In genomic region chr5:139282191-139282590, GRCm38 (mm10) we compare ENCODE assay signal across 8 mouse cellular contexts. TPM values are rescaled to one million over a fixed set of nuclear protein-coding genes. Genes with fewer than 3 reads are reported as not detected.
DNase-seq lines count a peak whose midpoint lies in the region; ATAC-seq and TF ChIP-seq lines count a peak whose summit lies in the region.

No protein-coding gene starts in this region.

- no peak overlapping the region for H3K4me3 ChIP-seq in heart, embryonic 15.5 days
- no peak overlapping the region for H3K4me3 ChIP-seq in liver, embryonic 15.5 days (replicated peaks)
- H3K4me3 ChIP-seq in neural tube, embryonic 13.5 days, result no peak overlapping the region
- H3K4me3 ChIP-seq in stomach, postnatal 0 days (ENCODE audit: low read depth, low read length), result no peak overlapping the region

- no peaks in the 10 kb centered on the region for H3K36me3 ChIP-seq in heart, embryonic 15.5 days
- no peaks in the 10 kb centered on the region for H3K36me3 ChIP-seq in liver, embryonic 15.5 days (replicated peaks)
- H3K36me3 ChIP-seq in neural tube, embryonic 13.5 days, result no peaks in the 10 kb centered on the region
- H3K36me3 ChIP-seq in stomach, postnatal 0 days (ENCODE audit: control insufficient read depth, insufficient read depth, low read length), result no peaks in the 10 kb centered on the region

- peak; percentile 76 for ATAC-seq in erythroid progenitor cell, adult 5-6 weeks (replicated peaks; ENCODE audit: low FRiP score, poor library complexity, severe bottlenecking)
- peak; percentile 56; the same call in 1 of the 2 replicates for ATAC-seq in heart, embryonic 15.5 days (replicated peaks; ENCODE audit: insufficient number of reproducible peaks, insufficient read depth, low FRiP score, low read depth)
- peak; percentile 10; the same call in 1 of the 2 replicates for ATAC-seq in liver, embryonic 15.5 days (ENCODE audit: insufficient read depth)
- ATAC-seq in neural tube, embryonic 13.5 days (ENCODE audit: low read depth), result peak; percentile 55
- ATAC-seq in stomach, postnatal 0 days (ENCODE audit: low FRiP score, low TSS enrichment), result peak; percentile 53

- peak overlapping the region; percentile 49 for H3K27ac ChIP-seq in heart, embryonic 15.5 days
- H3K27ac ChIP-seq in liver, embryonic 15.5 days (replicated peaks), result no peak overlapping the region
- H3K27ac ChIP-seq in neural tube, embryonic 13.5 days (replicated peaks), result no peak overlapping the region
- peak overlapping the region; percentile 53; the same call in 1 of the 2 replicates for H3K27ac ChIP-seq in stomach, postnatal 0 days (replicated peaks)

- 4% methylated on average over 15 of the region's 15 CpGs for WGBS in heart, embryonic 15.5 days
- 4% methylated on average over 15 of the region's 15 CpGs for WGBS in liver, embryonic 15.5 days (ENCODE audit: insufficient replicate concordance)
- 7% methylated on average over 15 of the region's 15 CpGs for WGBS in neural tube, embryonic 13.5 days
- WGBS in stomach, postnatal 0 days, result 5% methylated on average over 15 of the region's 15 CpGs

- TF ChIP-seq POLR2A in brain, embryonic 14.5 days (IDR thresholded peaks at IDR 0.05; ENCODE audit: borderline replicate concordance, extremely low read depth, insufficient read depth, insufficient read length, poor library complexity, severe bottlenecking), result no peak

- H3K27me3 ChIP-seq in heart, embryonic 15.5 days, result no peaks in the 10 kb centered on the region
- H3K27me3 ChIP-seq in liver, embryonic 15.5 days, result no peaks in the 10 kb centered on the region
- no peaks in the 10 kb centered on the region for H3K27me3 ChIP-seq in neural tube, embryonic 13.5 days
- H3K27me3 ChIP-seq in stomach, postnatal 0 days (ENCODE audit: control insufficient read depth, insufficient read depth, low read length), result no peaks in the 10 kb centered on the region

- H3K9me3 ChIP-seq in heart, embryonic 15.5 days (replicated peaks), result no peaks in the 10 kb centered on the region
- H3K9me3 ChIP-seq in liver, embryonic 15.5 days (replicated peaks), result no peaks in the 10 kb centered on the region
- H3K9me3 ChIP-seq in neural tube, embryonic 13.5 days, result no peaks in the 10 kb centered on the region
- no peaks in the 10 kb centered on the region for H3K9me3 ChIP-seq in stomach, postnatal 0 days (ENCODE audit: control insufficient read depth, low read length)

- TF ChIP-seq EP300 in stomach, postnatal 0 days (optimal IDR thresholded peaks at IDR 0.05), result no peak

- H3K4me2 ChIP-seq in heart, embryonic 15.5 days, result peak overlapping the region; percentile 0; the same call in 1 of the 2 replicates
- H3K4me2 ChIP-seq in liver, embryonic 15.5 days, result no peak overlapping the region
- H3K4me2 ChIP-seq in neural tube, embryonic 13.5 days, result no peak overlapping the region
- H3K4me2 ChIP-seq in stomach, postnatal 0 days (replicated peaks; ENCODE audit: low read depth), result no peak overlapping the region

- DNase-seq in CD8-positive naive resting alpha-beta T cell, adult 2 months (ENCODE audit: low read depth in 2 of 2, low spot score in 2 of 2), result peak; percentile 67
- DNase-seq in brain, embryonic 14.5 days (ENCODE audit: low read depth), result peak; percentile 80
- peak; percentile 94 for DNase-seq in kidney, postnatal 10 days
- DNase-seq in stomach, postnatal 0 days (ENCODE audit: low spot score), result peak; percentile 90

- H3K4me1 ChIP-seq in heart, embryonic 15.5 days (replicated peaks), result peaks cover 15% of the 10 kb centered on the region
- H3K4me1 ChIP-seq in liver, embryonic 15.5 days (replicated peaks), result peaks cover 34% of the 10 kb centered on the region
- H3K4me1 ChIP-seq in neural tube, embryonic 13.5 days (replicated peaks), result peaks cover 17% of the 10 kb centered on the region
- H3K4me1 ChIP-seq in stomach, postnatal 0 days (replicated peaks; ENCODE audit: control insufficient read depth, insufficient read depth), result peaks cover 9% of the 10 kb centered on the region

- peak; percentile 95 for TF ChIP-seq CTCF in brain, embryonic 14.5 days (IDR thresholded peaks at IDR 0.05; ENCODE audit: borderline replicate concordance, extremely low read depth, insufficient read depth, insufficient read length)
- peak; percentile 99 for TF ChIP-seq CTCF in stomach, postnatal 0 days (IDR thresholded peaks at IDR 0.05; ENCODE audit: low read depth)

- H3K9ac ChIP-seq in heart, embryonic 15.5 days, result no peak overlapping the region
- no peak overlapping the region for H3K9ac ChIP-seq in liver, embryonic 15.5 days
- peak overlapping the region; percentile 45 for H3K9ac ChIP-seq in neural tube, embryonic 13.5 days
- H3K9ac ChIP-seq in stomach, postnatal 0 days (ENCODE audit: low read length), result no peak overlapping the region; the same call in 1 of the 2 replicates

RNA-seq across cellular contexts. Expression of gene Get4, which starts 30.1 kb away (rescaled TPM):
- polyA plus RNA-seq in brain, embryonic 14.5 days (2012; rRNA removed), result 93.2 and 122 TPM in 2 replicates
- total RNA-seq in erythroid progenitor cell, adult 5-6 weeks (2015; ENCODE audit: low replicate concordance), result 35.6 and 36.4 TPM in 2 replicates
- 21.9 and 36.6 TPM in 2 replicates for total RNA-seq in erythroid progenitor cell, adult 5-6 weeks (2017; ENCODE audit: low replicate concordance)
- polyA plus RNA-seq in heart, embryonic 15.5 days (2015; fragmentation: Nextera tagmentation; extraction: Ambion mirVana), result 132 and 146 TPM in 2 replicates
- polyA plus RNA-seq in liver, embryonic 15.5 days (2015; fragmentation: Nextera tagmentation; extraction: Ambion mirVana), result 107 and 109 TPM in 2 replicates
- 116 and 119 TPM in 2 replicates for polyA plus RNA-seq in neural tube, embryonic 13.5 days (2015; fragmentation: Nextera tagmentation; extraction: Ambion mirVana)
- 132 and 133 TPM in 2 replicates for polyA plus RNA-seq in stomach, postnatal 0 days (2015; fragmentation: Nextera tagmentation; extraction: Ambion mirVana)

RNA-seq across cellular contexts. Expression of gene Adap1, which starts 43.2 kb away (rescaled TPM):
- 40.8 and 66.4 TPM in 2 replicates for polyA plus RNA-seq in brain, embryonic 14.5 days (2012; rRNA removed)
- total RNA-seq in erythroid progenitor cell, adult 5-6 weeks (2015; ENCODE audit: low replicate concordance), result 4.2 and 5.8 TPM in 2 replicates
- total RNA-seq in erythroid progenitor cell, adult 5-6 weeks (2017; ENCODE audit: low replicate concordance), result 3.9 and 9.5 TPM in 2 replicates
- polyA plus RNA-seq in heart, embryonic 15.5 days (2015; fragmentation: Nextera tagmentation; extraction: Ambion mirVana), result 1.9 and 3.1 TPM in 2 replicates
- polyA plus RNA-seq in liver, embryonic 15.5 days (2015; fragmentation: Nextera tagmentation; extraction: Ambion mirVana), result 4.3 and 5.2 TPM in 2 replicates
- polyA plus RNA-seq in neural tube, embryonic 13.5 days (2015; fragmentation: Nextera tagmentation; extraction: Ambion mirVana), result 51.5 and 66.3 TPM in 2 replicates
- 13.8 and 14.9 TPM in 2 replicates for polyA plus RNA-seq in stomach, postnatal 0 days (2015; fragmentation: Nextera tagmentation; extraction: Ambion mirVana)

Comparison
In these comparisons a context has a peak if more than half of its experiments do, and no peak if none do; other contexts are left out.
1. ATAC-seq: peak in every context shown above with its lines; median percentile 76 in erythroid progenitor cell, adult 5-6 weeks; 56 in heart, embryonic 15.5 days; 55 in neural tube, embryonic 13.5 days; 53 in stomach, postnatal 0 days; 10 in liver, embryonic 15.5 days.
2. H3K27ac ChIP-seq: peak in heart, embryonic 15.5 days (single experiment) and stomach, postnatal 0 days (single experiment); none in liver, embryonic 15.5 days (single experiment) and neural tube, embryonic 13.5 days (single experiment).
3. Peak in every context shown above with its lines, with median percentiles within 50 percentile points of each other: DNase-seq.